Mouse (Mus musculus): ENCODE results near the gene Tctex1d4. TPM values are rescaled to one million over a fixed set of nuclear protein-coding genes. Genes with fewer than 3 reads are reported as not detected.
A peak's percentile ranks its signal among the peaks of the same experiment; 100 is the strongest.

Gene Tctex1d4
- polyA plus RNA-seq, 1 experiment from 2014 or later: 0.25 TPM

DNA sequence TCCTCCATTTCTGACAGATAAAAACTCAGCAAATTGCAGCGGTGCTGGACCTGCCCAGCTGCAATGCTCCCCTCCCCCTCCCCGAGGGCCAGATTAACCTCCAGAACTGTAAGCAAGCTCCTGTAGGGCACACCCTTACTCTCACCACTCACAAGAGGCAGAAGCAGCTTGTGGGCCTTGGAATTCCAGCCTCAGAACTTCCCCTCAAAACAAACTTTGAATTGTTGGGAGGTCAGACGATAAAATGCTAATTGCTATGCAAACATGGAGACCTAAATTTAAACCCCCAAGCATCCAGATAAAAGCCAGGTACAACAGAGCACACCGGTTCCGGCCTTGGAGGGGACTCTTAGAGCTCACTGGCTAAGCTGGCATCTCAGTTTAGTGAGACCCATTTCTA is 26.1 kb downstream of the Tctex1d4 start:
- Histone ChIP-seq H3K27me3 (replicated peaks; ENCODE audit: control insufficient read depth, insufficient read depth, low read length) (no peaks in the 10 kb centered on the region), H3K4me2 (ENCODE audit: low read length) (no peak overlapping the region), H3K4me3 (ENCODE audit: low read depth, low read length) (no peak overlapping the region), H3K27ac (ENCODE audit: low read depth, low read length) (no peak overlapping the region), H3K36me3 (ENCODE audit: control insufficient read depth, insufficient read depth, low read length) (peaks cover 65% of the 10 kb centered on the region), H3K4me1 (ENCODE audit: control insufficient read depth, insufficient read depth, low read length) (no peaks in the 10 kb centered on the region), H3K9me3 (replicated peaks; ENCODE audit: control insufficient read depth, low read length) (no peaks in the 10 kb centered on the region), H3K9ac (ENCODE audit: low read length) (no peak overlapping the region)
- DNase-seq (ENCODE audit: low spot score): no peak
- WGBS: 91% methylated on average over 5 of the region's 5 CpGs
- ATAC-seq: no peak

DNA sequence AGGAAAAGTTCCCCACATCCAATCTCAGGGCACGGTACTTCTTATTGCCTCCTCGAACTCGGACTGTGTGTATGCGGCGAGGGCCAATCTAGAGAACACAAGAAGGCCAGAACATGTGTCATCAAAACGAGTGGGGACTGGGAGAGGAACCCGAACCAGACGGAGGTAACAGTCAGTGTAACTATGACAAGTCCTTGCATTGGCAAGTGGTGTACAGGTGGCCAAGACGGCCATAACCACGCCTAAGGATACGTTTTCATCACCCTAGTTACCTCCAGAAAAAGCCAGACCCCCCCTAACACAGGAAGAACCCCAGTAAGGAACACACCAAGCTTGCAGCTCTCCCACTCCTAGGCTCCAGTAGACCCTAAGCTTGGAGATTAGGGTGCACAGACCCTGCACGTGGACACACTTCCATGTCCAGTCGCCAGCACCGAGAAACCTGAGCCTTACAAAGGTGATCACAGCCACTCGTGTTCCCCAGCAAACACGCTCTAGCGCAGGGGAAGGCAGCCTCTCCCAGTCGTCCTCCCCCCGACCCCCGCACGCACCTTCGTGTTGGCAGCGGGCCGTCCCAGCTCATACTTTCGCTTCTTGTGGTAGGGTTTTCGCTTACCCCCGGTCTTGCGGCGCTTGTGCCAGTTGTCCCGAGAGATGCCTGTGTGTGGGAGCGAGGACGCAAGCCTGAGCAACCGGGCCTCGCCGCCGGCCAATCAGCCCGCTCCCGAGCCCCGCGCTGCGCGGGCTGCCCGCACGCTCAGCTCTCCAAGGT is 28.6 kb downstream of the Tctex1d4 start:
- ATAC-seq: peak; percentile 1; the same call in 1 of the 2 replicates
- DNase-seq (ENCODE audit: low spot score): no peak
- Histone ChIP-seq H3K4me2 (ENCODE audit: low read length) (peak overlapping the region; percentile 89), H3K27ac (ENCODE audit: low read depth, low read length) (peak overlapping the region; percentile 94), H3K36me3 (ENCODE audit: control insufficient read depth, insufficient read depth, low read length) (peaks cover 53% of the 10 kb centered on the region), H3K27me3 (replicated peaks; ENCODE audit: control insufficient read depth, insufficient read depth, low read length) (no peaks in the 10 kb centered on the region), H3K4me1 (ENCODE audit: control insufficient read depth, insufficient read depth, low read length) (no peaks in the 10 kb centered on the region), H3K9me3 (replicated peaks; ENCODE audit: control insufficient read depth, low read length) (no peaks in the 10 kb centered on the region), H3K4me3 (ENCODE audit: low read depth, low read length) (peak overlapping the region; percentile 97), H3K9ac (ENCODE audit: low read length) (peak overlapping the region; percentile 97)
- WGBS: under 1% methylated on average over 44 of the region's 44 CpGs

DNA sequence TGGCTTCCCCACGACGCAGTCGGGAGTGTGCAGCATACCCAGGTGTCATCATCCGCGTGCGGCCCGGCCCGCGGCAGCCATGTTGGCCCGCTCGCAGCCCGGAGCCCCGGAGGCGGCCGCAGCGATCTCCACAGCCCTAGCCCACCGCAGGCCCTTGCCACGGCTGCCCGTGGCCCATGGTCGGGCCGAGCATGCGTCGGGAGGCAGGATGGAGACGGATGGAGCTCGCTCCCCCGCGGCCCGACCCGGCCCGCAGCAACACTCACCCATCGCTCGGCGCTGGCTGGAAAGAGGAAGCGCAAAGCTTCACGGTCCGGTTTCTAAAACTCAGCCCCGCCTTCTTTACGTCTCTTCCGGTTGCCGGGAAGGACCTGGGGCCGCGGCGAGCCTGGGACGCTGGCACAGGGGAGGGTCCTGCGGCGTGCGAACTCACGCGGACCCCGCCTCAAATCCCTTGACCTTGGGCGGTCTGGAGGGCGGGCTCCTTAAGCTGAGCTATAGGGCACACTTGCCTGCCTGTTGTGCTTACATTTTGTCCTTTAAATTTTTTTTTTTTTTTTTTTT is 29.3 kb downstream of the Tctex1d4 start, which contains the start of gene Rps8:
Rps8 (minus strand) TSS at position 452 of the 564 bp plus-strand sequence.
- WGBS: under 1% methylated on average over 52 of the region's 52 CpGs
- DNase-seq (ENCODE audit: low spot score) (peak; percentile 96), ATAC-seq (peak; percentile 95)
- Histone ChIP-seq H3K27ac (ENCODE audit: low read depth, low read length) (peak within 1 kb of the TSS; percentile 94), H3K4me2 (ENCODE audit: low read length) (peak within 1 kb of the TSS; percentile 89), H3K36me3 (ENCODE audit: control insufficient read depth, insufficient read depth, low read length) (peaks cover 48% of the 10 kb centered on the region), H3K9ac (ENCODE audit: low read length) (peak within 1 kb of the TSS; percentile 97), H3K4me3 (ENCODE audit: low read depth, low read length) (peak within 1 kb of the TSS; percentile 97), H3K4me1 (ENCODE audit: control insufficient read depth, insufficient read depth, low read length) (no peaks in the 10 kb centered on the region), H3K27me3 (replicated peaks; ENCODE audit: control insufficient read depth, insufficient read depth, low read length) (no peaks in the 10 kb centered on the region), H3K9me3 (replicated peaks; ENCODE audit: control insufficient read depth, low read length) (no peaks in the 10 kb centered on the region)

DNA sequence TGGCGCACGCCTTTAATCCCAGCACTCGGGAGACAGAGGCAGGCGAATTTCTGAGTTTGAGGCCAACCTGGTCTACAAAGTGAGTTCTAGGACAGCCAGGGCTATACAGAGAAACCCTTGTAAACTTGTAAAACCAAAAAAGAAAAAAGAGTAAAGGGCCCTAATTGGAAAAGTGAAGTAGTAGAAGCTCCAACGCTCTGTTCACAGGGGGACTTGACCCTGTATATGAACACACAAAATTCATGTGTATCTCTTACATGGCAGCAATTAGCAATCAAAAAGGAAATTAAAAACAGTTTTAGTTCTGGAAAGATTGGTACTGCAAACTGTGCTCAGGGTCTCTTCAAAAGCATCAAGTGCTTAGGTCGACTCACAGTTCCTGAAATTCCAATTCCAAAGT is 29.8 kb downstream of the Tctex1d4 start:
- H3K4me1 ChIP-seq (ENCODE audit: control insufficient read depth, insufficient read depth, low read length): no peaks in the 10 kb centered on the region
- peak overlapping the region; percentile 89 for H3K4me2 ChIP-seq (ENCODE audit: low read length)
- 26% methylated on average over 6 of the region's 6 CpGs for WGBS
- no peaks in the 10 kb centered on the region for H3K27me3 ChIP-seq (replicated peaks; ENCODE audit: control insufficient read depth, insufficient read depth, low read length)
- ATAC-seq (no peak; the same call in 1 of the 2 replicates), DNase-seq (ENCODE audit: low spot score) (no peak)
- peaks cover 48% of the 10 kb centered on the region for H3K36me3 ChIP-seq (ENCODE audit: control insufficient read depth, insufficient read depth, low read length)
- H3K27ac ChIP-seq (ENCODE audit: low read depth, low read length): no peak overlapping the region
- peak overlapping the region; percentile 97; the same call in 1 of the 2 replicates for H3K9ac ChIP-seq (ENCODE audit: low read length)
- no peaks in the 10 kb centered on the region for H3K9me3 ChIP-seq (replicated peaks; ENCODE audit: control insufficient read depth, low read length)
- peak overlapping the region; percentile 97 for H3K4me3 ChIP-seq (ENCODE audit: low read depth, low read length)

DNA sequence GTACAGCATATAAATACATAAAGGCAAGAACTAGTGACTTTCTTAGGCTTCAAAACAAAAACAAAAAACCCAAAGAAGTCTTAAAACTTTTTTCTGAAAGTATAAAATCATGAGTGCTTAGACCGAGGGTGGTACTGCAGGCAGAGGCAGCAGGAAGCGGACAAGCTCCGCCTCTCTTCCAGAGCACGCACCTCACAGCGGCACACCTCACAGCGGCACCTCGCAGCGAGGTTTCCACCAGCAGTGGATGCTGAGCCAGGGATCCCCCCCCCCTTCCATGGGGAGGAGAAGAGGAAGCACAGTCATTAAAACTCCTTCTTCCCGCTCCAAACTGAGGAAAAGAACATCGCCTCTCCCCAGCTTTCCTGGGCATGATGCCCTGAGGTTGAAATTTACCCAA is 33.1 kb downstream of the Tctex1d4 start:
- H3K4me1 ChIP-seq (ENCODE audit: control insufficient read depth, insufficient read depth, low read length): no peaks in the 10 kb centered on the region
- H3K9ac ChIP-seq (ENCODE audit: low read length): no peak overlapping the region
- no peaks in the 10 kb centered on the region for H3K9me3 ChIP-seq (replicated peaks; ENCODE audit: control insufficient read depth, low read length)
- DNase-seq (ENCODE audit: low spot score) (no peak), ATAC-seq (no peak)
- H3K4me2 ChIP-seq (ENCODE audit: low read length): no peak overlapping the region
- H3K36me3 ChIP-seq (ENCODE audit: control insufficient read depth, insufficient read depth, low read length): peaks cover 42% of the 10 kb centered on the region
- H3K27me3 ChIP-seq (replicated peaks; ENCODE audit: control insufficient read depth, insufficient read depth, low read length): no peaks in the 10 kb centered on the region
- WGBS: 81% methylated on average over 10 of the region's 10 CpGs
- H3K27ac ChIP-seq (ENCODE audit: low read depth, low read length): no peak overlapping the region
- no peak overlapping the region for H3K4me3 ChIP-seq (ENCODE audit: low read depth, low read length)

DNA sequence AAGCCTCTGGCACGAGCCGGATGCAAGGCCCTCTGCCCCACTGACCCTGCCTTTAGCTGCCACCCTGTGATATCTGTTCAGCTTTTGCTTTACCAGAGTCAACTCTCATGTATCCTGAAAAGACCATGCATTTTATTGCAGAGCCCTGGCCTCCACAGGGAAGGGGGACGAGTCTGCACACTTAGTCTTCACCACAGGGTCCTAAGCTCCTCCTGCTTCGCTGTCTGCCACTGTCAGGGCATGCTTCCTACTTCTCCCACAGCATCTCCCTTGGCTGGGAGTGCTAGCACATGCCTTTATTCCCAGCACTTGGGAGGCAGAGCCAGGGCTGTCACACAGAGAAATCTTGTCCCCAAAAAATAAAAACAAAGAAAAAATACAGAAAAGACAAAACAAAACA is 34.6 kb downstream of the Tctex1d4 start:
- DNase-seq (ENCODE audit: low spot score) (no peak), ATAC-seq (no peak)
- Histone ChIP-seq H3K9ac (ENCODE audit: low read length) (no peak overlapping the region), H3K4me1 (ENCODE audit: control insufficient read depth, insufficient read depth, low read length) (no peaks in the 10 kb centered on the region), H3K36me3 (ENCODE audit: control insufficient read depth, insufficient read depth, low read length) (peaks cover 57% of the 10 kb centered on the region), H3K4me3 (ENCODE audit: low read depth, low read length) (no peak overlapping the region), H3K27ac (ENCODE audit: low read depth, low read length) (no peak overlapping the region), H3K27me3 (replicated peaks; ENCODE audit: control insufficient read depth, insufficient read depth, low read length) (no peaks in the 10 kb centered on the region), H3K4me2 (ENCODE audit: low read length) (no peak overlapping the region), H3K9me3 (replicated peaks; ENCODE audit: control insufficient read depth, low read length) (no peaks in the 10 kb centered on the region)
- WGBS: 75% methylated on average over 4 of the region's 4 CpGs

DNA sequence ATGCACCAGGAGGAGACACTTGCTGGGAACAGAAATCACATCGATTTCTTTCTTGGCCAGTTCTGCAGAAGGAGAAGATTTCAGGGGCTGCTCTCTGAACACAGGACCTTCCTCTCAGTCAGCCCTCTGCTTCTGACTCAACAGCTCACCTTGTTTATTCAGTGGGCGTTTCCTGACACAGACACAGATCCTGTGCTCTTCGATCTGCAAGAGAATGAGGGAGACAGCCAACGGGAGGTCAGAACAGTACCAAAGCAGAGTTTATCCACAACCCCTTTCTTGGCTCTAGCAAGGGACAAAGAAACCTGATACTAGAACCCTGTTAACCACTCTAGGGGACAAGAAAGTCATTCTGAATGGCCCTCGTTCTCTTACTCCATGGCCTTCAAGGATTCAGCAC is 43.3 kb downstream of the Tctex1d4 start:
- no peak overlapping the region for H3K4me3 ChIP-seq (ENCODE audit: low read depth, low read length)
- WGBS: 96% methylated on average over 5 of the region's 5 CpGs
- DNase-seq (ENCODE audit: low spot score): no peak
- H3K4me1 ChIP-seq (ENCODE audit: control insufficient read depth, insufficient read depth, low read length): no peaks in the 10 kb centered on the region
- no peaks in the 10 kb centered on the region for H3K9me3 ChIP-seq (replicated peaks; ENCODE audit: control insufficient read depth, low read length)
- H3K27me3 ChIP-seq (replicated peaks; ENCODE audit: control insufficient read depth, insufficient read depth, low read length): no peaks in the 10 kb centered on the region
- ATAC-seq: no peak
- H3K4me2 ChIP-seq (ENCODE audit: low read length): no peak overlapping the region
- peaks cover 91% of the 10 kb centered on the region for H3K36me3 ChIP-seq (ENCODE audit: control insufficient read depth, insufficient read depth, low read length)
- no peak overlapping the region for H3K9ac ChIP-seq (ENCODE audit: low read length)
- H3K27ac ChIP-seq (ENCODE audit: low read depth, low read length): no peak overlapping the region

All from forebrain, embryonic 14.5 days (tissue).